Mouse (Mus musculus): ENCODE measurements around the gene Trim11. TPM values are rescaled to one million over a fixed set of nuclear protein-coding genes. Genes with fewer than 3 reads are reported as not detected.

The Trim11 gene
- polyA plus RNA-seq, 1 experiment = 93.7 TPM

DNA sequence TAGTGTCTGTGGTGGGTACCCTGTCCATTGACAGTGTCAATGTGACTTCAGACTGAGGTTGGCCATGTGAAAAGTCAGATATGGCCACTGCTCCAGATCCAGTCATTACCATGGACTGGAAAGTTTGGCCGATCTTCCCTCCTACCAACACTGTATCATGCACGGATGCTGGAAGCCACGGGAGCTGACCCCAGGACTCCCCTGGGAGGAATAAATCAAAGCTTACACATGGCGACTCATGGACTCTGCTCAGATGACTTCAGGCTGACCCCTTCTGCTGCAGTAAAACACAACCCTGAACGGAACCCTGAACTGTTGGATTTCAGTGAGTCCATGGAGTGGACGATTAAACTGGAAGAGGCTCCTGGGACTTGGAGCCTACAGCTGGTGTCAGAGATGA lies 48.5 kb downstream of the Trim11 start:
- no peak for TF ChIP-seq GATA1 (IDR thresholded peaks at IDR 0.05; ENCODE audit: low read length)

GRCm38 (mm10) chr11:59029003-59029402 lies 51.1 kb downstream of the Trim11 start:
- TF ChIP-seq GATA1 (IDR thresholded peaks at IDR 0.05; ENCODE audit: low read length) = no peak

Other genes with a start within 250 kb of the Trim11 start
- not detected in 2 replicates for gene Olfr317, start 238.9 kb upstream of the Trim11 start, polyA plus RNA-seq (2012)
- gene Olfr316, start 225.4 kb upstream of the Trim11 start, polyA plus RNA-seq (2012) = not detected in 2 replicates
- not detected in 2 replicates for gene Olfr315, start 204.9 kb upstream of the Trim11 start, polyA plus RNA-seq (2012)
- gene Olfr314, start 195.1 kb upstream of the Trim11 start, polyA plus RNA-seq (2012) = not detected in 2 replicates
- gene Fam183b, start 176.1 kb upstream of the Trim11 start, polyA plus RNA-seq (2012) = not detected in 2 replicates
- not detected in 2 replicates for gene Olfr313, start 163.1 kb upstream of the Trim11 start, polyA plus RNA-seq (2012)
- gene Olfr312, start 148.9 kb upstream of the Trim11 start, polyA plus RNA-seq (2012) = not detected in 2 replicates
- not detected in 2 replicates for gene Olfr311, start 138.8 kb upstream of the Trim11 start, polyA plus RNA-seq (2012)
- gene Gm12258, start 130.9 kb upstream of the Trim11 start, polyA plus RNA-seq (2012) = 0.12 and 0.42 TPM in 2 replicates
- gene 2810021J22Rik, start 110.9 kb upstream of the Trim11 start, polyA plus RNA-seq (2012) = 0.02 TPM in 1 of 2 replicates, not detected in the other
- gene Zfp39, start 73.9 kb upstream of the Trim11 start, polyA plus RNA-seq (2012) = 1.1 and 1.5 TPM in 2 replicates
- not detected in 2 replicates for gene Btnl10, start 60.2 kb upstream of the Trim11 start, polyA plus RNA-seq (2012)
- gene Rnf187, start 39.2 kb upstream of the Trim11 start, polyA plus RNA-seq (2012) = 434 and 543 TPM in 2 replicates
- 0.11 TPM in 1 of 2 replicates, not detected in the other for gene Hist3h2ba, start 29.2 kb upstream of the Trim11 start, polyA plus RNA-seq (2012)
- gene Hist3h2a, start 23.4 kb upstream of the Trim11 start, polyA plus RNA-seq (2012) = 4.0 and 6.8 TPM in 2 replicates
- gene Trim17, start 23.4 kb upstream of the Trim11 start, polyA plus RNA-seq (2012) = 2.5 TPM in 1 of 2 replicates, not detected in the other
- gene Obscn, start 158.3 kb downstream of the Trim11 start, polyA plus RNA-seq (2012) = 14.0 and 17.6 TPM in 2 replicates
- gene Iba57, start 185.6 kb downstream of the Trim11 start, polyA plus RNA-seq (2012) = 16.3 and 18.7 TPM in 2 replicates
- 0.05 and 0.08 TPM in 2 replicates for gene Gjc2, start 205.1 kb downstream of the Trim11 start, polyA plus RNA-seq (2012)
- gene Guk1, start 214.1 kb downstream of the Trim11 start, polyA plus RNA-seq (2012) = 53.2 and 59.5 TPM in 2 replicates
- 44.5 and 45.8 TPM in 2 replicates for gene Mrpl55, start 224.4 kb downstream of the Trim11 start, polyA plus RNA-seq (2012)
- 48.1 and 49.1 TPM in 2 replicates for gene 2310033P09Rik, start 230.2 kb downstream of the Trim11 start, polyA plus RNA-seq (2012)